Mouse (Mus musculus): ENCODE measurements around the gene Gldn. TPM values are rescaled to one million over a fixed set of nuclear protein-coding genes. Genes with fewer than 3 reads are reported as not detected.

The Gldn gene
- polyA plus RNA-seq, 1 experiment = not detected

GRCm38 (mm10) chr9:54270889-54271288 lies 15.4 kb upstream of the Gldn start:
- H3K27me3 ChIP-seq (ENCODE audit: control insufficient read depth, insufficient read depth, insufficient read length) = no peaks in the 10 kb centered on the region
- H3K36me3 ChIP-seq (ENCODE audit: control insufficient read depth, insufficient read depth) = no peaks in the 10 kb centered on the region
- TF ChIP-seq MYOD1 (IDR thresholded peaks at IDR 0.05; ENCODE audit: control insufficient read depth, insufficient read length, low read depth) (no peak), USF1 (IDR thresholded peaks at IDR 0.05; ENCODE audit: low read depth) (no peak), MAX (IDR thresholded peaks at IDR 0.05) (no peak), MYOG (IDR thresholded peaks at IDR 0.05; ENCODE audit: control insufficient read depth, extremely low read depth, insufficient read length) (no peak), CTCF (IDR thresholded peaks at IDR 0.05; ENCODE audit: control insufficient read depth, insufficient read depth, insufficient read length) (no peak), CEBPB (IDR thresholded peaks at IDR 0.05; ENCODE audit: low read depth) (no peak), FOSL1 (IDR thresholded peaks at IDR 0.05; ENCODE audit: insufficient read depth, low read length, poor library complexity, severe bottlenecking) (no peak)
- no peaks in the 10 kb centered on the region for H3K79me3 ChIP-seq (ENCODE audit: low read depth)
- no peak overlapping the region for H3K4me3 ChIP-seq (ENCODE audit: insufficient read depth, poor library complexity, severe bottlenecking)
- no peaks in the 10 kb centered on the region for H3K79me2 ChIP-seq (ENCODE audit: control insufficient read depth, insufficient read depth)
- H3ac ChIP-seq (ENCODE audit: control insufficient read depth, insufficient read length, low read depth) = no peak overlapping the region

- Histone ChIP-seq H3K36me3 (ENCODE audit: control insufficient read depth, insufficient read depth) (no peaks in the 10 kb centered on the region), H3K79me2 (ENCODE audit: control insufficient read depth, insufficient read depth) (no peaks in the 10 kb centered on the region), H3ac (ENCODE audit: control insufficient read depth, insufficient read length, low read depth) (no peak overlapping the region), H3K4me3 (ENCODE audit: insufficient read depth, poor library complexity, severe bottlenecking) (no peak overlapping the region), H3K27me3 (ENCODE audit: control insufficient read depth, insufficient read depth, insufficient read length) (no peaks in the 10 kb centered on the region), H3K79me3 (ENCODE audit: low read depth) (no peaks in the 10 kb centered on the region)
- TF ChIP-seq FOSL1 (IDR thresholded peaks at IDR 0.05; ENCODE audit: insufficient read depth, low read length, poor library complexity, severe bottlenecking) = no peak
Measured at GRCm38 (mm10) chr9:54275283-54275682, 11.0 kb upstream of the Gldn start.

- Histone ChIP-seq H3K27me3 (ENCODE audit: control insufficient read depth, insufficient read depth, insufficient read length) (no peaks in the 10 kb centered on the region), H3K79me3 (ENCODE audit: low read depth) (no peaks in the 10 kb centered on the region), H3K79me2 (ENCODE audit: control insufficient read depth, insufficient read depth) (no peaks in the 10 kb centered on the region), H3K4me3 (ENCODE audit: insufficient read depth, poor library complexity, severe bottlenecking) (no peak overlapping the region), H3ac (ENCODE audit: control insufficient read depth, insufficient read length, low read depth) (no peak overlapping the region), H3K36me3 (ENCODE audit: control insufficient read depth, insufficient read depth) (no peaks in the 10 kb centered on the region)
- TF ChIP-seq MYOD1 (IDR thresholded peaks at IDR 0.05; ENCODE audit: control insufficient read depth, insufficient read length, low read depth) (no peak), MAX (IDR thresholded peaks at IDR 0.05) (no peak), USF1 (IDR thresholded peaks at IDR 0.05; ENCODE audit: low read depth) (peak; percentile 76), FOSL1 (IDR thresholded peaks at IDR 0.05; ENCODE audit: insufficient read depth, low read length, poor library complexity, severe bottlenecking) (no peak), CEBPB (IDR thresholded peaks at IDR 0.05; ENCODE audit: low read depth) (no peak), MYOG (IDR thresholded peaks at IDR 0.05; ENCODE audit: control insufficient read depth, extremely low read depth, insufficient read length) (no peak), CTCF (IDR thresholded peaks at IDR 0.05; ENCODE audit: control insufficient read depth, insufficient read depth, insufficient read length) (no peak)
Measured at GRCm38 (mm10) chr9:54279046-54279589, 7.2 kb upstream of the Gldn start.

- no peaks in the 10 kb centered on the region for H3K79me2 ChIP-seq (ENCODE audit: control insufficient read depth, insufficient read depth)
- H3K79me3 ChIP-seq (ENCODE audit: low read depth) = no peaks in the 10 kb centered on the region
- no peak overlapping the region for H3K4me3 ChIP-seq (ENCODE audit: insufficient read depth, poor library complexity, severe bottlenecking)
- no peak overlapping the region for H3ac ChIP-seq (ENCODE audit: control insufficient read depth, insufficient read length, low read depth)
- H3K27me3 ChIP-seq (ENCODE audit: control insufficient read depth, insufficient read depth, insufficient read length) = peaks cover 9% of the 10 kb centered on the region
- no peak for TF ChIP-seq USF1 (IDR thresholded peaks at IDR 0.05; ENCODE audit: low read depth)
- no peak for TF ChIP-seq CTCF (IDR thresholded peaks at IDR 0.05; ENCODE audit: control insufficient read depth, insufficient read depth, insufficient read length)
- no peak for TF ChIP-seq MAX (IDR thresholded peaks at IDR 0.05)
- TF ChIP-seq MYOG (IDR thresholded peaks at IDR 0.05; ENCODE audit: control insufficient read depth, extremely low read depth, insufficient read length) = no peak
- H3K36me3 ChIP-seq (ENCODE audit: control insufficient read depth, insufficient read depth) = no peaks in the 10 kb centered on the region
Measured at GRCm38 (mm10) chr9:54287804-54288203, 1.5 kb downstream of the Gldn start.

- H3K27me3 ChIP-seq (ENCODE audit: control insufficient read depth, insufficient read depth, insufficient read length) = no peaks in the 10 kb centered on the region
- no peak overlapping the region for H3ac ChIP-seq (ENCODE audit: control insufficient read depth, insufficient read length, low read depth)
- no peaks in the 10 kb centered on the region for H3K79me2 ChIP-seq (ENCODE audit: control insufficient read depth, insufficient read depth)
- H3K4me3 ChIP-seq (ENCODE audit: insufficient read depth, poor library complexity, severe bottlenecking) = no peak overlapping the region
- no peaks in the 10 kb centered on the region for H3K36me3 ChIP-seq (ENCODE audit: control insufficient read depth, insufficient read depth)
- no peak for TF ChIP-seq MAX (IDR thresholded peaks at IDR 0.05)
- TF ChIP-seq CEBPB (IDR thresholded peaks at IDR 0.05; ENCODE audit: low read depth) = no peak
- no peak for TF ChIP-seq MYOD1 (IDR thresholded peaks at IDR 0.05; ENCODE audit: control insufficient read depth, insufficient read length, low read depth)
- no peak for TF ChIP-seq FOSL1 (IDR thresholded peaks at IDR 0.05; ENCODE audit: insufficient read depth, low read length, poor library complexity, severe bottlenecking)
- no peak for TF ChIP-seq USF1 (IDR thresholded peaks at IDR 0.05; ENCODE audit: low read depth)
- no peak for TF ChIP-seq CTCF (IDR thresholded peaks at IDR 0.05; ENCODE audit: control insufficient read depth, insufficient read depth, insufficient read length)
- no peak for TF ChIP-seq MYOG (IDR thresholded peaks at IDR 0.05; ENCODE audit: control insufficient read depth, extremely low read depth, insufficient read length)
- H3K79me3 ChIP-seq (ENCODE audit: low read depth) = no peaks in the 10 kb centered on the region
Measured at GRCm38 (mm10) chr9:54299389-54299788, 13.1 kb downstream of the Gldn start.

- H3K27me3 ChIP-seq (ENCODE audit: control insufficient read depth, insufficient read depth, insufficient read length) = no peaks in the 10 kb centered on the region
- H3K36me3 ChIP-seq (ENCODE audit: control insufficient read depth, insufficient read depth) = no peaks in the 10 kb centered on the region
- no peaks in the 10 kb centered on the region for H3K79me2 ChIP-seq (ENCODE audit: control insufficient read depth, insufficient read depth)
- H3ac ChIP-seq (ENCODE audit: control insufficient read depth, insufficient read length, low read depth) = no peak overlapping the region
- no peaks in the 10 kb centered on the region for H3K79me3 ChIP-seq (ENCODE audit: low read depth)
- TF ChIP-seq MAX (IDR thresholded peaks at IDR 0.05) (no peak), MYOG (IDR thresholded peaks at IDR 0.05; ENCODE audit: control insufficient read depth, extremely low read depth, insufficient read length) (no peak), MYOD1 (IDR thresholded peaks at IDR 0.05; ENCODE audit: control insufficient read depth, insufficient read length, low read depth) (no peak), FOSL1 (IDR thresholded peaks at IDR 0.05; ENCODE audit: insufficient read depth, low read length, poor library complexity, severe bottlenecking) (no peak), CEBPB (IDR thresholded peaks at IDR 0.05; ENCODE audit: low read depth) (no peak), USF1 (IDR thresholded peaks at IDR 0.05; ENCODE audit: low read depth) (no peak)
- no peak overlapping the region for H3K4me3 ChIP-seq (ENCODE audit: insufficient read depth, poor library complexity, severe bottlenecking)
Measured at GRCm38 (mm10) chr9:54299792-54300191, 13.5 kb downstream of the Gldn start.
